Mouse (Mus musculus): ENCODE measurements around the gene Lrp10.

Gene Lrp10

GRCm38 (mm10) chr14:54472671-54473070 is 8.7 kb downstream of the Lrp10 start:
- in situ Hi-C loops (cut with MseI, MboI) = no loop called here

- in situ Hi-C loops (cut with MseI, MboI) = no loop called here
Observed at GRCm38 (mm10) chr14:54474744-54475143, 10.8 kb downstream of the Lrp10 start.

DNA sequence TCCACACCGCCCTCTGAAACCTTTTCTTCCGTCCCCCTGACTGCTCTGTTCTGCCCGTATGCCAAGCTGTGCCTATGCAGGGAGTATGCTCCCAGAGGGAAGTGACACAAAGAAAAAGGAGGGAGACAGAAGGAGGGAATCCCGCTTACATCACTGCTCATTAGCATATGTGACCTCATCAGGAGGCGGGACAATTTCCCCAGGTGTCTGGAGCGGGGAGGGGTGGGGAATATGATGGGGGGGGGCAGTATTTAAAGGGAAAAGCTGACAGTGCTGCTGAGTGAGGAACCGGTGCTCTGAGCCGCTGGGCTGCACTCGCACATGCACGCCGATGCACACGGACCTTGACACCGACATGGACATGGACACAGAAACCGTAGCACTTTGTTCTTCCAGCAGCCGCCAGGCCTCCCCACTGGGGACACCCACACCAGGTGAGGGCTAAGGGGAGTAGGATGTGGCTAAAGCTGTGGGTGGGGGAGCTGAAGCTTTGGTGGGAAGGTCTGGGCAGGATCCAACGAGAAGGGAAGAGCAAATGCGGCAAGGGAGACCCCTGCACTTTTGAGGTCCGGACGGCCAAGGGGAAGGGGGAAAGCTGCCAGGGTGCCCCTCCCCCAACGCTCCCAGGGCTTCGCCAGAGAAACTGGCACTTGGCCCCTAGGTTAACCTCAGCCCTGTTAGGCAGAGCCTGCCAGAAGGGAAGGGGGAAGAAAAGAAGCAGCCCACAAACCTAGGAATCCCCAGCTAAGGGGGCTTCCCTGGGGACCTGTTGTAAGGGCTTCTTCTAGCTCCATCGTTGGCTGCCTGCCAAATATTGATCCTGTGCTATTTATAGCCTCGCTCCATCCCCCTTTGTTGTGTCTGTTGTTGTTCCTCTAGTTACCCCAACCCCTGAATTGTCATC is 12.3 kb downstream of the Lrp10 start, which contains the start of gene Rem2:
Gene Rem2, plus strand, starts transcription at position 160 of the 904 bp plus-strand sequence.
- in situ Hi-C loops (cut with MseI, MboI) = no loop called here

- in situ Hi-C loops (cut with MseI, MboI) = no loop called here
Observed at GRCm38 (mm10) chr14:54477172-54477909, 13.4 kb downstream of the Lrp10 start.

DNA sequence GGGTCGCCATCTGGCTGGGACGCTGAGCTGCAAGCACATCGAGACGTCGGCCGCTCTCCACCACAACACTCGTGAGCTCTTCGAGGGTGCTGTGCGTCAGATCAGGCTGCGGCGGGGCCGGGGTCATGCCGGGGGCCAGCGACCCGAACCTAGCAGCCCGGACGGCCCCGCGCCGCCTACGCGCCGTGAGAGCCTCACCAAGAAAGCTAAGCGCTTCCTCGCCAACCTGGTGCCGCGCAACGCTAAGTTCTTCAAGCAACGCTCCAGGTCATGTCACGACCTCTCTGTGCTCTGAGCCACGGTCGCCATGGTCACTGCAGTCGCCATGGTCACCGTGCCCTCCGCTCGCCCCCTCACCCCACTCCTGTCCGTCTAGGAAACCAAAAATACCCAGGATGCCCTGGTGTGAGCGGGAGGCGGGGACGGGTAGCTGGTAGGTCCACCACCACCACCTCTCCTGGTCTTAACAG is 15.5 kb downstream of the Lrp10 start:
- in situ Hi-C loops (cut with MseI, MboI) = no loop called here

DNA sequence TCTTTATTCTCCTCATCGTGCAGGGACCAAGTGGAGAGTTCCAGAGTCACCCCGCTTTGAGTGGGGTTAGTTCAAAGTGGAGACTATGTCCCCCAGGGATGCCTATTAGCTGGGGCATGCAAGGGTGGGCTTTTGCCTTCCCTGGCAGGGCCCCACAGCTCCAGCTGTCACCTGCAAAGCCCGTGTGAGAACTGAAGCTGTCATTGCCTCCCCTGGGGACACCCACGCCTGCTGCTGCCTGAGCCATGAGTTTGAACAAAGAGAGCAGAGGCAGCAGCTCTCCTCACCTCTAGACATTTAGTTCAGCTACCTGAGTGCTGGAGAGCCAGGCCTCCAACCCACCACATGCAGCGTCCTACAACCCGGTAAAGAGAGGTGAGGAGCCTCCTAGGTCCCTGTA is 16.7 kb downstream of the Lrp10 start:
- in situ Hi-C loops (cut with MseI, MboI) = no loop called here

- in situ Hi-C loops (cut with MseI, MboI) = no loop called here
Observed at GRCm38 (mm10) chr14:54481402-54481801, 17.5 kb downstream of the Lrp10 start.

GRCm38 (mm10) chr14:54482498-54482897 is 18.6 kb downstream of the Lrp10 start:
- in situ Hi-C loops (cut with MseI, MboI) = no loop called here

GRCm38 (mm10) chr14:54485899-54486298 is 22.0 kb downstream of the Lrp10 start:
- in situ Hi-C loops (cut with MseI, MboI) = no loop called here

DNA sequence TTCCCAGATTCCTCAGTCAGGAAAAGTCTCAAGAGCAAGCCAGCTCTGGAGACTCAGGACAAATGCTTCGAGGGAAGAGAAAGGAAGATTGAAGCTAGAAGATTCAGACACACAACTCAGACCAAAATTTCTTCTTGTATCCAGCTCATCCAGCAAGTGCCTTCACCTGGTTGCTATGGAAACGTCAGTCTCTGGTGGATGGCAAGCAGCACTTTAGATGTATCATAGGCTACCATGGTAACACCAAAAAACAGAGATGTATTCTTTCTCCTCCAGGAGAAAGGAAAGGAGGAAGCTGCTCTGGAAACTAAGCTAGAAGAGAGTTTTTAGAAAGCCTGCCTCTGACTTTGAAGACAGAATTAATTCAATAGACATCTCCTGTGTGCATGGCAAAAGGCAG is 23.8 kb downstream of the Lrp10 start:
- in situ Hi-C loops (cut with MseI, MboI) = no loop called here

DNA sequence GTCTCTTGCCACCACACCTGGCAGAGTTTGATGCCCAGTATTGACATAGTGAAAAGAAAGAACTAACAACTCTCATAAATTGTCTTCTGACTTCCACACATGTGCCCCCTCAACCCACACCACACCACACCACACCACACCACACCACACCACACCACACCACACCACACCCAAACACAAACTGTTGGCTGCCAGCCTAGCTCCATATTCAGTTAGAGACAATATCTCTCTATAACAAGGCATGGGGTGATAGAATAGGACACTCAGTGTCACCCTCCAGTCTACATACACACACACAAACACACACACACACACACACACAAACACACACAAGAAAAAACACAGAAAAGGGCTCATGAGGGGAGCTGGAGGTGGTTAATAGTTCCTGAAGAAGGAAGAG is 24.4 kb downstream of the Lrp10 start:
- in situ Hi-C loops (cut with MseI, MboI) = no loop called here

GRCm38 (mm10) chr14:54492345-54493131 is 28.6 kb downstream of the Lrp10 start:
- in situ Hi-C loops (cut with MseI, MboI) = no loop called here

GRCm38 (mm10) chr14:54493236-54493635 is 29.3 kb downstream of the Lrp10 start:
- in situ Hi-C loops (cut with MseI, MboI) = no loop called here

- in situ Hi-C loops (cut with MseI, MboI) = no loop called here
Observed at GRCm38 (mm10) chr14:54494234-54494633, 30.3 kb downstream of the Lrp10 start.

- in situ Hi-C loops (cut with MseI, MboI) = no loop called here
Observed at GRCm38 (mm10) chr14:54496706-54497105, 32.8 kb downstream of the Lrp10 start.

GRCm38 (mm10) chr14:54499330-54499729 is 35.4 kb downstream of the Lrp10 start:
- in situ Hi-C loops (cut with MseI, MboI) = no loop called here

- in situ Hi-C loops (cut with MseI, MboI) = no loop called here
Observed at GRCm38 (mm10) chr14:54501365-54501764, 37.4 kb downstream of the Lrp10 start.

DNA sequence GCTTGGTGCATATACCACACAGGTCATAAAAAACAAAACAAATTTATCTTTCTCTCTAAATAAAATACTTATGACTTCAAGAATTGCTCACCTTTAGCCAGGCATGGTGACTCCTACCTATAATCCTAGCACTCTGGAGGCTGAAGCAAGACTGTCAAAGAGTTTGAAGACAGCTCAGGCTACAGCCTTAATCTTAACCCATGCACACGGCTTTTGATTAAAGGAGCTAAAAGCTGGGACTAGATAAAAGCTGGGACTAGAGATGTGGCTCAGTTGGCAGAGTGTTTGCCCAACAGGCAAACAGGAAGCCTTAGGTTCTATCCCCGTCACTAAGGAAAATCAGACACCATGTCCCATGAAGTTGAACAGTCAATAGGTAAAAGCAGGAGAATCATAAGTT is 39.2 kb downstream of the Lrp10 start:
- in situ Hi-C loops (cut with MseI, MboI) = no loop called here

DNA sequence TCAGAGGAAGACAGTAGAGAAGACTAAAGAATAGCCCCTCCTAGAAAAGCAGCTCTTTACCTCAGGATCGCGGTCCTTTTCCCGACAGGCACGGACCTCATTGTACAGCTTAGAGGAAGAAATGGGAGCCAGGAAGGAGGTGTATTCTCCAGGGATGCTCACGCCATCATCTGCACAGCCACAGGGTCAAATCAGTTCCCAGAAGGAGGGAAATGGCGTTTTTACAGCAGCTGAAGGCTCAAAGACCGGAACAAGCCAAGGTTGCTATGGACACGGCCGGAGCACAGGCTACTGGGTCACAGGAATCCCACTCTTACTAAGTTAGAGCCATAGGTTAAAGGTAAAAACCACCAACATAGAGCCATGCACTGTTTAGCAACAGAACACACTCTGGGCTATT is 45.8 kb downstream of the Lrp10 start:
- in situ Hi-C loops (cut with MseI, MboI) = no loop called here

DNA sequence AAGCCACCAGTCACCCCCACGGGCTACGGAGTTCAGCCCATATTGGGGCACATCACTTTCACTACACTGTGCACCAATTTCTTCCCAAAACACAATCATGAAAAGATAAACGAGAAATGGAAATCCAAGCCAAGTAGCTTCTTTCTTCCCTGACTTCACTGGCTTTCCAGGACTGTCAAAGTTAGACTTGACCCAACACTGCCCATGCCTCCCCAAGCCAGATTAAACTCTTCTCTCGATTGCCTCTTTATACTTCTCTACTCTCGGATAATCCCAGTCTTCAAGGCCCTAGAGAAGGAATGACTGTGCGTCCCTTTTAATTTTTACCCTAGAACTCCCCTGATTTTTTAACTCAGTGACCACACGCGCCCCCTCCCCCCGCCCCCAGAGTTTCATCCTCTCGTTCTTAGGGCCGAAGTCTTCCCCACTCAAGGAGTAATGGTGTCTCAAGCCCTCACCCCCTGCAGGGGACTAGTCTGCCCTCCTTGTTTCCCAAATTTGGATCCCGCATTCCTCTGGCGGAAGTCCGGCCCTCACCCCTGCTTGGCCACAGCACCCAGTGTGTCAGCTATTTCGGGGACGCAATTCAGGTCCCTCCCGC is 52.9 kb downstream of the Lrp10 start:
- in situ Hi-C loops (cut with MseI, MboI) = no loop called here
